ENCODE assay signal across 9 mouse cellular contexts in genomic region chr10:80584642-80585552, GRCm38 (mm10). TPM values are rescaled to one million over a fixed set of nuclear protein-coding genes. Genes with fewer than 3 reads are reported as not detected.
A peak's percentile ranks its signal among the peaks of the same experiment; 100 is the strongest.
DNase-seq lines count a peak whose midpoint lies in the region; ATAC-seq and TF ChIP-seq lines count a peak whose summit lies in the region.
"Had no signal": no experiment of that assay in that cellular context is flagged by ENCODE, and none has a peak within 500 bp of the region (broad histone marks: within the 10 kb centered on the region; RNA-seq: fewer than 3 reads in every experiment).

No protein-coding gene starts in this region.

- H3K79me2 ChIP-seq in MEL (ENCODE audit: control insufficient read depth, insufficient read depth, low read length, poor library complexity), result peaks cover 33% of the 10 kb centered on the region

- TF ChIP-seq RAD21 in MEL (IDR thresholded peaks at IDR 0.05; ENCODE audit: low read depth, low read length), result no peak

- TF ChIP-seq POLR2A in MEL (IDR thresholded peaks at IDR 0.05; ENCODE audit: control insufficient read depth in 1 of 2, insufficient read depth in 1 of 2, low read depth in 1 of 2, low read length in 2 of 2, poor library complexity in 1 of 2), result no peak

- H3K4me1 ChIP-seq in kidney, embryonic 14.5 days (ENCODE audit: control insufficient read depth, insufficient read depth, low read length), result peaks cover 14% of the 10 kb centered on the region; the same call in 1 of the 2 replicates
- peaks cover 5 to 13% of the 10 kb centered on the region in 2 experiments; a peak in 3 of 4 replicates for H3K4me1 ChIP-seq in MEL (ENCODE audit: control insufficient read depth in 1 of 2, insufficient read depth in 2 of 2, low read length in 2 of 2)
- H3K4me1 ChIP-seq in forebrain, embryonic 13.5 days, result peaks cover 26% of the 10 kb centered on the region
- H3K4me1 ChIP-seq in liver, postnatal 0 days (ENCODE audit: insufficient read depth), result peaks cover 38% of the 10 kb centered on the region

- H3K9me3 ChIP-seq in kidney, embryonic 14.5 days (ENCODE audit: control insufficient read depth, low read length), result no peaks in the 10 kb centered on the region
- H3K9me3 ChIP-seq in MEL (replicated peaks; ENCODE audit: insufficient read depth, low read length), result no peaks in the 10 kb centered on the region
- H3K9me3 ChIP-seq in forebrain, embryonic 13.5 days (replicated peaks), result no peaks in the 10 kb centered on the region
- no peaks in the 10 kb centered on the region for H3K9me3 ChIP-seq in liver, postnatal 0 days (ENCODE audit: low read length)
- H3K9me3 ChIP-seq: megakaryocyte, embryonic 14.5 days had no signal

- no peak for DNase-seq in kidney, postnatal 36 days
- DNase-seq in MEL (ENCODE audit: low read depth, low spot score), result peak; percentile 43
- DNase-seq in liver, postnatal 0 days, result no peak
- DNase-seq in spleen, postnatal 36 days (ENCODE audit: low spot score in 2 of 2), result no peak
- no peak for DNase-seq in right cerebral cortex, adult 2 months (ENCODE audit: low spot score in 2 of 2)
- DNase-seq in lung, postnatal 10 days, result no peak

- 79% methylated on average over 12 of the region's 12 CpGs for WGBS in kidney, embryonic 14.5 days
- WGBS in forebrain, embryonic 13.5 days, result 77% methylated on average over 12 of the region's 12 CpGs
- WGBS in liver, postnatal 0 days (ENCODE audit: insufficient replicate concordance), result 67% methylated on average over 12 of the region's 12 CpGs

- no peak for ATAC-seq in kidney, embryonic 14.5 days (ENCODE audit: low FRiP score, low TSS enrichment)
- no peak for ATAC-seq in forebrain, embryonic 13.5 days
- ATAC-seq in liver, postnatal 0 days, result no peak

- H3K27me3 ChIP-seq in kidney, embryonic 14.5 days (ENCODE audit: control insufficient read depth, insufficient read depth, low read length), result no peaks in the 10 kb centered on the region
- no peaks in the 10 kb centered on the region for H3K27me3 ChIP-seq in MEL (ENCODE audit: control insufficient read depth in 1 of 2, insufficient read depth in 2 of 2, low read length in 2 of 2)
- H3K27me3 ChIP-seq in forebrain, embryonic 13.5 days, result no peaks in the 10 kb centered on the region
- H3K27me3 ChIP-seq in liver, postnatal 0 days (ENCODE audit: insufficient read depth, low read length), result no peaks in the 10 kb centered on the region
- H3K27me3 ChIP-seq: megakaryocyte, embryonic 14.5 days had no signal

- peak overlapping the region; percentile 3; the same call in 1 of the 2 replicates for H3K4me3 ChIP-seq in kidney, embryonic 14.5 days (ENCODE audit: low read length)
- no peak overlapping the region for H3K4me3 ChIP-seq in MEL (ENCODE audit: control insufficient read depth in 1 of 2, insufficient read depth in 1 of 2, low read depth in 2 of 2, low read length in 2 of 2)
- H3K4me3 ChIP-seq in forebrain, embryonic 13.5 days, result no peak overlapping the region
- H3K4me3 ChIP-seq in liver, postnatal 0 days (ENCODE audit: low read depth, low read length), result no peak overlapping the region

- H3K36me3 ChIP-seq in kidney, embryonic 14.5 days (ENCODE audit: control insufficient read depth, insufficient read depth, low read length), result peaks cover 35% of the 10 kb centered on the region
- no peaks in the 10 kb centered on the region; a peak in 1 of 4 replicates for H3K36me3 ChIP-seq in MEL (ENCODE audit: control insufficient read depth in 1 of 2, insufficient read depth in 2 of 2, low read length in 2 of 2)
- peaks cover 39% of the 10 kb centered on the region for H3K36me3 ChIP-seq in forebrain, embryonic 13.5 days (ENCODE audit: poor library complexity, severe bottlenecking)
- H3K36me3 ChIP-seq in liver, postnatal 0 days (replicated peaks; ENCODE audit: insufficient read depth, low read length), result peaks cover 8% of the 10 kb centered on the region

- no peak overlapping the region for H3K9ac ChIP-seq in kidney, embryonic 14.5 days (ENCODE audit: low read depth, low read length)
- H3K9ac ChIP-seq in MEL (ENCODE audit: control insufficient read depth, low read depth, low read length, poor library complexity, severe bottlenecking), result no peak overlapping the region
- H3K9ac ChIP-seq in forebrain, embryonic 13.5 days, result peak overlapping the region; percentile 26; the same call in 1 of the 2 replicates
- H3K9ac ChIP-seq in liver, postnatal 0 days (replicated peaks), result no peak overlapping the region; the same call in 1 of the 2 replicates

- TF ChIP-seq CTCF in MEL (IDR thresholded peaks at IDR 0.05 in 2 of 3, conservative IDR thresholded peaks at IDR 0.05 in 1 of 3; ENCODE audit: control insufficient read depth in 1 of 3, insufficient read depth in 1 of 3, low read depth in 2 of 3, low read length in 3 of 3, poor library complexity in 1 of 3, severe bottlenecking in 1 of 3), result no peak
- no peak for TF ChIP-seq CTCF in liver, postnatal 0 days (IDR thresholded peaks at IDR 0.05; ENCODE audit: low read depth)

- peak overlapping the region; percentile 10; the same call in 1 of the 2 replicates for H3K4me2 ChIP-seq in kidney, embryonic 14.5 days (replicated peaks; ENCODE audit: low read depth, low read length)
- no peak overlapping the region for H3K4me2 ChIP-seq in forebrain, embryonic 13.5 days
- no peak overlapping the region for H3K4me2 ChIP-seq in liver, postnatal 0 days (ENCODE audit: low read depth, low read length)

- no peak for TF ChIP-seq EP300 in MEL (IDR thresholded peaks at IDR 0.05; ENCODE audit: low read depth in 1 of 2, low read length in 2 of 2)
- TF ChIP-seq EP300 in liver, postnatal 0 days (IDR thresholded peaks at IDR 0.05; ENCODE audit: low read depth), result no peak

- no peak overlapping the region for H3K27ac ChIP-seq in kidney, embryonic 14.5 days (ENCODE audit: low read depth, low read length)
- no peak overlapping the region for H3K27ac ChIP-seq in MEL (ENCODE audit: control insufficient read depth, low read depth, low read length)
- no peak overlapping the region for H3K27ac ChIP-seq in forebrain, embryonic 13.5 days
- peak overlapping the region; percentile 55 for H3K27ac ChIP-seq in liver, postnatal 0 days (ENCODE audit: low read depth)

TF ChIP-seq in MEL, 35 proteins besides CTCF, POLR2A, EP300 and RAD21:
- TF ChIP-seq TAL1 (IDR thresholded peaks at IDR 0.05; ENCODE audit: low read length), result peak; percentile 29; the same call in 1 of the 2 replicates
- TF ChIP-seq ZNF384 (IDR thresholded peaks at IDR 0.05; ENCODE audit: low read depth, low read length), result no peak

RNA-seq across cellular contexts. Expression of gene Abhd17a, which starts 5.2 kb away (rescaled TPM):
- 125 and 130 TPM in 2 replicates for polyA plus RNA-seq in kidney, embryonic 14.5 days (2014; fragmentation: Nextera tagmentation; extraction: Ambion mirVana)
- 89.6 and 98.5 TPM in 2 replicates for total RNA-seq in MEL (2012; rRNA removed)
- 100 to 1,000 TPM in 1 of 2 experiments, 10 to 100 TPM in 1; 96.2 to 136 TPM for polyA plus RNA-seq in MEL (2012; ENCODE audit: insufficient read depth in 1 of 2, insufficient read length in 2 of 2, low read depth in 1 of 2, low replicate concordance in 2 of 2, missing spikeins in 1 of 2)
- 72.3 and 74.9 TPM in 2 replicates for polyA plus RNA-seq in forebrain, embryonic 13.5 days (2015; fragmentation: Nextera tagmentation; extraction: Ambion mirVana)
- polyA plus RNA-seq in liver, postnatal 0 days (2015; fragmentation: Nextera tagmentation; extraction: Ambion mirVana), result 50.2 and 59.3 TPM in 2 replicates

RNA-seq across cellular contexts. Expression of gene Klf16, which starts 7.8 kb away (rescaled TPM):
- polyA plus RNA-seq in kidney, embryonic 14.5 days (2014; fragmentation: Nextera tagmentation; extraction: Ambion mirVana), result 10.1 and 10.2 TPM in 2 replicates
- 30.0 and 37.1 TPM in 2 replicates for total RNA-seq in MEL (2012; rRNA removed)
- 10 to 100 TPM in 1 of 2 experiments, not detected in 1; 51.1 TPM for polyA plus RNA-seq in MEL (2012; ENCODE audit: insufficient read depth in 1 of 2, insufficient read length in 2 of 2, low read depth in 1 of 2, low replicate concordance in 2 of 2, missing spikeins in 1 of 2)
- 6.6 and 7.5 TPM in 2 replicates for polyA plus RNA-seq in forebrain, embryonic 13.5 days (2015; fragmentation: Nextera tagmentation; extraction: Ambion mirVana)
- polyA plus RNA-seq in liver, postnatal 0 days (2015; fragmentation: Nextera tagmentation; extraction: Ambion mirVana), result 6.1 and 6.5 TPM in 2 replicates

RNA-seq across cellular contexts. Expression of gene Scamp4, which starts 17.8 kb away (rescaled TPM):
- polyA plus RNA-seq in kidney, embryonic 14.5 days (2014; fragmentation: Nextera tagmentation; extraction: Ambion mirVana), result 88.5 and 103 TPM in 2 replicates
- total RNA-seq in MEL (2012; rRNA removed), result 34.2 and 36.5 TPM in 2 replicates
- polyA plus RNA-seq in MEL (2012; ENCODE audit: insufficient read depth in 1 of 2, insufficient read length in 2 of 2, low read depth in 1 of 2, low replicate concordance in 2 of 2, missing spikeins in 1 of 2), result 100 to 1,000 TPM in 1 of 2 experiments, not detected in 1; 140 TPM
- polyA plus RNA-seq in forebrain, embryonic 13.5 days (2015; fragmentation: Nextera tagmentation; extraction: Ambion mirVana), result 56.7 and 69.6 TPM in 2 replicates
- 27.5 and 29.2 TPM in 2 replicates for polyA plus RNA-seq in liver, postnatal 0 days (2015; fragmentation: Nextera tagmentation; extraction: Ambion mirVana)

RNA-seq across cellular contexts. Expression of gene Adat3, which starts 17.8 kb away (rescaled TPM):
- polyA plus RNA-seq in kidney, embryonic 14.5 days (2014; fragmentation: Nextera tagmentation; extraction: Ambion mirVana), result 8.0 and 8.8 TPM in 2 replicates
- 7.2 and 7.7 TPM in 2 replicates for total RNA-seq in MEL (2012; rRNA removed)
- polyA plus RNA-seq in MEL (2012; ENCODE audit: insufficient read depth in 1 of 2, insufficient read length in 2 of 2, low read depth in 1 of 2, low replicate concordance in 2 of 2, missing spikeins in 1 of 2), result 1 to 10 TPM in 1 of 2 experiments, not detected in 1; 7.4 TPM
- polyA plus RNA-seq in forebrain, embryonic 13.5 days (2015; fragmentation: Nextera tagmentation; extraction: Ambion mirVana), result 4.8 and 6.7 TPM in 2 replicates
- 2.1 and 2.6 TPM in 2 replicates for polyA plus RNA-seq in liver, postnatal 0 days (2015; fragmentation: Nextera tagmentation; extraction: Ambion mirVana)

RNA-seq across cellular contexts. Expression of gene Gm49322, which starts 20.9 kb away (rescaled TPM):
- 1.9 and 2.5 TPM in 2 replicates for polyA plus RNA-seq in kidney, embryonic 14.5 days (2014; fragmentation: Nextera tagmentation; extraction: Ambion mirVana)
- total RNA-seq in MEL (2012; rRNA removed), result 1.4 and 1.8 TPM in 2 replicates
- polyA plus RNA-seq in MEL (2012; ENCODE audit: insufficient read depth in 1 of 2, insufficient read length in 2 of 2, low read depth in 1 of 2, low replicate concordance in 2 of 2, missing spikeins in 1 of 2), result 1 to 10 TPM in 1 of 2 experiments, not detected in 1; 2.1 TPM
- 4.0 and 4.4 TPM in 2 replicates for polyA plus RNA-seq in forebrain, embryonic 13.5 days (2015; fragmentation: Nextera tagmentation; extraction: Ambion mirVana)
- polyA plus RNA-seq in liver, postnatal 0 days (2015; fragmentation: Nextera tagmentation; extraction: Ambion mirVana), result 0.20 and 0.52 TPM in 2 replicates
